Mouse (Mus musculus): ENCODE measurements around the gene Usp48.

GRCm38 (mm10) chr4:137553466-137553865 lies 40.1 kb upstream of the Usp48 start:
- no peak for TF ChIP-seq CTCF (IDR thresholded peaks at IDR 0.05; ENCODE audit: control insufficient read depth, insufficient read depth, insufficient read length)
- no peak for TF ChIP-seq USF1 (IDR thresholded peaks at IDR 0.05; ENCODE audit: low read depth)
